Mouse (Mus musculus) G1E (cell line): ENCODE measurements around the gene Jph3. TPM values are rescaled to one million over a fixed set of nuclear protein-coding genes. Genes with fewer than 3 reads are reported as not detected.

ENCODE experiments used
- ATAC-seq: 2 replicates; pipeline ENCODE4 v1.8.0; 2016; ENCODE audit warnings: mild to moderate bottlenecking; ENCODE audit not compliant: insufficient number of reproducible peaks, poor library complexity, low FRiP score, severe bottlenecking; ENCODE audit errors: extremely low read depth
- DNase-seq: peaks from one replicate; pipeline ENCODE4 v3.0.0; 2012; ENCODE audit warnings: low spot score
- H3K27me3 ChIP-seq: 2 replicates; pipeline ENCODE4 v1.6.1; 2012; ENCODE audit warnings: mild to moderate bottlenecking, low read length, inconsistent platforms; ENCODE audit not compliant: insufficient read depth
- H3K36me3 ChIP-seq: replicated peaks from 2 replicates; pipeline ENCODE3; 2012; ENCODE audit warnings: mild to moderate bottlenecking, inconsistent platforms
- H3K4me1 ChIP-seq: 2 replicates; pipeline ENCODE4 v1.6.1; 2012; ENCODE audit warnings: low read depth, low read length, inconsistent platforms, mixed read lengths; ENCODE audit not compliant: insufficient read depth
- H3K4me3 ChIP-seq: 2 replicates; pipeline ENCODE4 v1.5.1; 2012; ENCODE audit warnings: low read depth, mild to moderate bottlenecking, inconsistent platforms, low read length, moderate library complexity, mixed read lengths
- H3K9me3 ChIP-seq: replicated peaks from 2 replicates; pipeline ENCODE4 v1.6.1; 2012; ENCODE audit warnings: inconsistent platforms
- CTCF ChIP-seq: IDR thresholded peaks from 2 replicates; pipeline ENCODE4 v1.5.1; 2012; ENCODE audit warnings: low read depth, low read length, inconsistent platforms, mixed read lengths
- GATA1 ChIP-seq: IDR thresholded peaks from 2 replicates; pipeline ENCODE4 v1.6.1; 2012; ENCODE audit warnings: borderline replicate concordance, low read length, inconsistent platforms, mixed read lengths
- GATA2 ChIP-seq: IDR thresholded peaks from 2 replicates; pipeline ENCODE4 v1.6.1; 2012; ENCODE audit warnings: low read depth, low read length, inconsistent platforms, borderline replicate concordance
- POLR2AphosphoS5 ChIP-seq: IDR thresholded peaks from 2 replicates; pipeline ENCODE4 v1.6.1; 2012; ENCODE audit warnings: low read depth, low read length, inconsistent platforms; ENCODE audit not compliant: insufficient replicate concordance
- TAL1 ChIP-seq: conservative IDR thresholded peaks from 2 replicates; pipeline ENCODE4 v1.6.1; 2012; ENCODE audit warnings: low read depth, low read length, inconsistent platforms, mixed read lengths
- polyA plus RNA-seq: library from polyadenylated mRNA; stranded (reverse); fragments of >175 nt; gene quantifications from 2 replicates; pipeline ENCODE4 v1.2.3, GENCODE M21; 2012
- total RNA-seq, 2 experiments: library from RNA; stranded (forward) in 1 of 2; stranded (reverse) in 1 of 2; fragments of 200-1000 nt in 1 of 2; fragments of >200 nt in 1 of 2; fragmentation: Nextera tagmentation in 1 of 2; gene quantifications; 2 replicates each; pipeline ENCODE4 v1.2.3; 2014 to 2017

Jph3 gene
- total and polyA plus RNA-seq, 3 experiments, result 3.3 TPM; not detected in 2

- no peak for TF ChIP-seq TAL1
- TF ChIP-seq GATA1, result no peak
- TF ChIP-seq POLR2AphosphoS5, result no peak
- TF ChIP-seq CTCF, result no peak
- TF ChIP-seq GATA2, result no peak
- Histone ChIP-seq H3K4me1 (peaks cover 20% of the 10 kb centered on the region), H3K9me3 (no peaks in the 10 kb centered on the region), H3K27me3 (peaks cover 31% of the 10 kb centered on the region), H3K4me3 (no peak overlapping the region), H3K36me3 (no peaks in the 10 kb centered on the region)
- DNase-seq, result no peak
- no peak for ATAC-seq
Observed at GRCm38 (mm10) chr8:121842064-121842955, 112.9 kb downstream of the Jph3 start.

- H3K4me1 ChIP-seq, result peaks cover 24% of the 10 kb centered on the region
- H3K4me3 ChIP-seq, result no peak overlapping the region
- H3K9me3 ChIP-seq, result no peaks in the 10 kb centered on the region
- no peaks in the 10 kb centered on the region for H3K36me3 ChIP-seq
- TF ChIP-seq TAL1 (no peak), POLR2AphosphoS5 (no peak), GATA2 (no peak), CTCF (no peak), GATA1 (no peak)
- H3K27me3 ChIP-seq, result peaks cover 36% of the 10 kb centered on the region
- no peak for ATAC-seq
- DNase-seq, result no peak
Observed at GRCm38 (mm10) chr8:121843184-121843733, 113.8 kb downstream of the Jph3 start.

Other genes with a start within 250 kb of the Jph3 start
- not detected in 2 replicates for gene 1700018B08Rik, start 185.3 kb upstream of the Jph3 start, total RNA-seq (2014; fragmentation: Nextera tagmentation)
- gene 1700018B08Rik, start 185.3 kb upstream of the Jph3 start, total RNA-seq (2017), result not detected in 2 replicates
- not detected in 2 replicates for gene 1700018B08Rik, start 185.3 kb upstream of the Jph3 start, polyA plus RNA-seq
- gene Fbxo31, start 150.8 kb upstream of the Jph3 start, total RNA-seq (2014; fragmentation: Nextera tagmentation), result 5.9 and 9.2 TPM in 2 replicates
- 4.9 and 6.0 TPM in 2 replicates for gene Fbxo31, start 150.8 kb upstream of the Jph3 start, total RNA-seq (2017)
- 25.3 and 29.4 TPM in 2 replicates for gene Fbxo31, start 150.8 kb upstream of the Jph3 start, polyA plus RNA-seq
- 91.3 and 109 TPM in 2 replicates for gene Map1lc3b, start 139.3 kb upstream of the Jph3 start, total RNA-seq (2014; fragmentation: Nextera tagmentation)
- 158 and 159 TPM in 2 replicates for gene Map1lc3b, start 139.3 kb upstream of the Jph3 start, total RNA-seq (2017)
- gene Map1lc3b, start 139.3 kb upstream of the Jph3 start, polyA plus RNA-seq, result 50.6 and 54.4 TPM in 2 replicates
- not detected in 2 replicates for gene Zcchc14, start 76.7 kb upstream of the Jph3 start, total RNA-seq (2014; fragmentation: Nextera tagmentation)
- gene Zcchc14, start 76.7 kb upstream of the Jph3 start, total RNA-seq (2017), result 0.17 and 0.22 TPM in 2 replicates
- gene Zcchc14, start 76.7 kb upstream of the Jph3 start, polyA plus RNA-seq, result not detected in 2 replicates
- gene Klhdc4, start 99.9 kb downstream of the Jph3 start, total RNA-seq (2014; fragmentation: Nextera tagmentation), result 9.1 and 12.3 TPM in 2 replicates
- 15.4 and 15.9 TPM in 2 replicates for gene Klhdc4, start 99.9 kb downstream of the Jph3 start, total RNA-seq (2017)
- gene Klhdc4, start 99.9 kb downstream of the Jph3 start, polyA plus RNA-seq, result 44.5 and 47.8 TPM in 2 replicates
- gene Slc7a5, start 178.1 kb downstream of the Jph3 start, total RNA-seq (2014; fragmentation: Nextera tagmentation), result 88.8 and 141 TPM in 2 replicates
- gene Slc7a5, start 178.1 kb downstream of the Jph3 start, total RNA-seq (2017), result 32.5 and 32.6 TPM in 2 replicates
- 92.9 and 127 TPM in 2 replicates for gene Slc7a5, start 178.1 kb downstream of the Jph3 start, polyA plus RNA-seq
- 0.68 and 1.4 TPM in 2 replicates for gene Car5a, start 215.3 kb downstream of the Jph3 start, total RNA-seq (2014; fragmentation: Nextera tagmentation)
- gene Car5a, start 215.3 kb downstream of the Jph3 start, total RNA-seq (2017), result 0.16 TPM in 1 of 2 replicates, not detected in the other
- 0.41 and 0.57 TPM in 2 replicates for gene Car5a, start 215.3 kb downstream of the Jph3 start, polyA plus RNA-seq
- 35.7 and 43.5 TPM in 2 replicates for gene Banp, start 220.1 kb downstream of the Jph3 start, total RNA-seq (2014; fragmentation: Nextera tagmentation)
- gene Banp, start 220.1 kb downstream of the Jph3 start, total RNA-seq (2017), result 42.5 and 46.6 TPM in 2 replicates
- gene Banp, start 220.1 kb downstream of the Jph3 start, polyA plus RNA-seq, result 49.1 and 50.7 TPM in 2 replicates